Mouse (Mus musculus) megakaryocyte, embryonic 14.5 days (primary cell): ENCODE results near the gene Ghrl.

Experiments used
- FLI1 ChIP-seq: IDR thresholded peaks from 2 replicates; pipeline ENCODE4 v1.6.1; 2012; ENCODE audit warnings: low read length, inconsistent platforms, mixed read lengths
- GATA1 ChIP-seq: IDR thresholded peaks from 3 replicates; pipeline ENCODE4 v1.6.1; 2012; ENCODE audit warnings: mixed read lengths, low read length, inconsistent platforms, borderline replicate concordance

- TF ChIP-seq GATA1, result no peak
- TF ChIP-seq FLI1, result no peak
Measured at GRCm38 (mm10) chr6:113714797-113715196, 4.9 kb downstream of the Ghrl start.
